Mouse (Mus musculus) erythroblast, embryonic 14.5 days (primary cell): Measurements from ENCODE around the gene Nmnat3.

ENCODE experiments used
- GATA1 ChIP-seq: IDR thresholded peaks from 2 replicates; pipeline ENCODE4 v1.6.1; 2012; ENCODE audit warnings: low read length, inconsistent platforms, mixed read lengths
- TAL1 ChIP-seq: IDR thresholded peaks from 3 replicates; pipeline ENCODE4 v1.6.1; 2012; ENCODE audit warnings: low read length, inconsistent platforms, mixed read lengths

DNA sequence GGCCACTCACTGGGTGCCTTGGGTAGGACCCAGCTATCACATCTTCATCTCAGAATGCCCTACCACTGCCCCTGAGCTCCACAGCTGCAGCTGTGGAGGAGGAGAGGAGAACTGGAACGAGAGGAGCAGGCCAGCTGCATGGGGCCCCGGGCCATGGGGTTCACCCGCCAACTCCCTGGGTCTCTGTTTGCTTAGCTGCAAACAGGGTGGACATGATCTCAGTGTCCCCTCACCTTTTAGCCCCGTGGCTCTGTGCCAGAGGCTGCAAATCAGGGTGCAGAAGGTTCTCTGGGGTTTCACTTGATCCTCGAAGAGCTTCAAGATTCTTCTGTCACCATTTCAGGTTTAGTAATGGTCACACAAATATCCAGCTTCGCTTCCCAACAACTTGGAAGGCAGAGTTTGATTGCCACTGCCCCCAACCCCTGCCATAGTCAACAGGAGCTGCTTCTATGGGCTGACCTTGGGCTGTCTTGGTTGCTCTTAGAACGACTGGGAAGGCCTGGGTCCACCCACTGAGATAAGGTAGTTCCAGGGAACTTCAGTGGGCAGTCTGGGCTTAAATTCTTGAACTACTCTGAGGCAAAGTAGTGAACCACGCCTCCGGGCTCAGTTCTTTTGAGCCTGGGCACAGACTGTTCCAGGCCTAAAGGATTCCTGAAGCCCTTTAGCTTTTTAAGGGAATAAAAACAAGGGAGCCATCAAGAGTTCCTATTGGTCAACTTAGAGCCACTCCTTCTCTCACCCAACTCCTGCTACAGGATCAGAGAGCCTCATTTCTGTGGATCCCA lies 158.3 kb downstream of the Nmnat3 start:
- TF ChIP-seq GATA1: no peak
- TF ChIP-seq TAL1: no peak
